Mouse (Mus musculus) megakaryocyte-erythroid progenitor cell, adult 5-6 weeks (primary cell): ENCODE data around the gene Olfr578. TPM values are rescaled to one million over a fixed set of nuclear protein-coding genes. Genes with fewer than 3 reads are reported as not detected.

ENCODE experiments used
- ATAC-seq: replicated peaks from 2 replicates; pipeline ENCODE4 v1.8.0; 2016; ENCODE audit warnings: mild to moderate bottlenecking, inconsistent platforms; ENCODE audit not compliant: severe bottlenecking, poor library complexity, low FRiP score, low TSS enrichment
- total RNA-seq, 2 experiments: library from RNA; stranded (forward) in 1 of 2; stranded (reverse) in 1 of 2; fragments of 200-1000, 215-1000 nt in 1 of 2; fragments of >200 nt in 1 of 2; fragmentation: Nextera tagmentation in 1 of 2; gene quantifications; 2 replicates each; pipeline ENCODE4 v1.2.3; 2014 to 2017

The Olfr578 gene
- total RNA-seq (2014; fragmentation: Nextera tagmentation) (not detected in 2 replicates), total RNA-seq (2017) (not detected in 2 replicates)

GRCm38 (mm10) chr7:102989224-102989623 lies at the start of gene Olfr578:
Gene Olfr578 (minus strand): TSS chr7:102989324.
- no peak for ATAC-seq

- no peak for ATAC-seq
Observed at GRCm38 (mm10) chr7:103037724-103038123, 48.6 kb upstream of the Olfr578 start, which contains the start of gene Olfr582. Gene Olfr582 (plus strand): TSS chr7:103038024.

GRCm38 (mm10) chr7:102975843-102976242 lies 13.3 kb downstream of the Olfr578 start, which contains the start of gene Olfr577:
Gene Olfr577 (minus strand): TSS chr7:102975943.
- ATAC-seq: no peak

GRCm38 (mm10) chr7:102974399-102974798 lies 14.7 kb downstream of the Olfr578 start:
- no peak for ATAC-seq

GRCm38 (mm10) chr7:102962360-102962759 lies 26.8 kb downstream of the Olfr578 start, which contains the start of gene Olfr576:
Gene Olfr576 (plus strand): TSS chr7:102962660.
- ATAC-seq: no peak

GRCm38 (mm10) chr7:102958593-102958992 lies 30.5 kb downstream of the Olfr578 start, which contains the start of gene Olfr575:
Gene Olfr575 (minus strand): TSS chr7:102958775.
- ATAC-seq: no peak

- ATAC-seq: no peak
Observed at GRCm38 (mm10) chr7:102958137-102958536, 31.0 kb downstream of the Olfr578 start.

GRCm38 (mm10) chr7:102950732-102951131 lies 38.4 kb downstream of the Olfr578 start:
- ATAC-seq: no peak

GRCm38 (mm10) chr7:102948167-102948566 lies 41.0 kb downstream of the Olfr578 start, which contains the start of gene Olfr574:
Gene Olfr574 (plus strand): TSS chr7:102948467.
- no peak for ATAC-seq

- ATAC-seq: no peak
Observed at GRCm38 (mm10) chr7:102943417-102943816, 45.7 kb downstream of the Olfr578 start.

GRCm38 (mm10) chr7:102942475-102942874 lies 46.6 kb downstream of the Olfr578 start, which contains the start of gene Olfr573-ps1:
Gene Olfr573-ps1 (minus strand): TSS chr7:102942575.
- no peak for ATAC-seq

Other genes with a start within 250 kb of the Olfr578 start
- not detected in 2 replicates for gene Olfr560, start 230.0 kb downstream of the Olfr578 start, total RNA-seq (2014; fragmentation: Nextera tagmentation)
- not detected in 2 replicates for gene Olfr560, start 230.0 kb downstream of the Olfr578 start, total RNA-seq (2017)
- gene Olfr78, start 229.9 kb downstream of the Olfr578 start, total RNA-seq (2014; fragmentation: Nextera tagmentation): not detected in 2 replicates
- not detected in 2 replicates for gene Olfr78, start 229.9 kb downstream of the Olfr578 start, total RNA-seq (2017)
- not detected in 2 replicates for gene Olfr561, start 218.1 kb downstream of the Olfr578 start, total RNA-seq (2014; fragmentation: Nextera tagmentation)
- gene Olfr561, start 218.1 kb downstream of the Olfr578 start, total RNA-seq (2017): not detected in 2 replicates
- not detected in 2 replicates for gene Olfr564, start 185.8 kb downstream of the Olfr578 start, total RNA-seq (2014; fragmentation: Nextera tagmentation)
- not detected in 2 replicates for gene Olfr564, start 185.8 kb downstream of the Olfr578 start, total RNA-seq (2017)
- not detected in 2 replicates for gene Olfr566, start 130.6 kb downstream of the Olfr578 start, total RNA-seq (2014; fragmentation: Nextera tagmentation)
- not detected in 2 replicates for gene Olfr566, start 130.6 kb downstream of the Olfr578 start, total RNA-seq (2017)
- not detected in 2 replicates for gene Olfr568, start 112.2 kb downstream of the Olfr578 start, total RNA-seq (2014; fragmentation: Nextera tagmentation)
- not detected in 2 replicates for gene Olfr568, start 112.2 kb downstream of the Olfr578 start, total RNA-seq (2017)
- not detected in 2 replicates for gene Olfr569, start 98.4 kb downstream of the Olfr578 start, total RNA-seq (2014; fragmentation: Nextera tagmentation)
- gene Olfr569, start 98.4 kb downstream of the Olfr578 start, total RNA-seq (2017): not detected in 2 replicates
- gene Olfr570, start 94.7 kb downstream of the Olfr578 start, total RNA-seq (2014; fragmentation: Nextera tagmentation): not detected in 2 replicates
- not detected in 2 replicates for gene Olfr570, start 94.7 kb downstream of the Olfr578 start, total RNA-seq (2017)
- not detected in 2 replicates for gene Olfr571, start 71.8 kb downstream of the Olfr578 start, total RNA-seq (2014; fragmentation: Nextera tagmentation)
- gene Olfr571, start 71.8 kb downstream of the Olfr578 start, total RNA-seq (2017): not detected in 2 replicates
- not detected in 2 replicates for gene Olfr572, start 64.9 kb downstream of the Olfr578 start, total RNA-seq (2014; fragmentation: Nextera tagmentation)
- gene Olfr572, start 64.9 kb downstream of the Olfr578 start, total RNA-seq (2017): not detected in 2 replicates
- gene Olfr573-ps1, start 46.7 kb downstream of the Olfr578 start, total RNA-seq (2014; fragmentation: Nextera tagmentation): not detected in 2 replicates
- not detected in 2 replicates for gene Olfr573-ps1, start 46.7 kb downstream of the Olfr578 start, total RNA-seq (2017)
- not detected in 2 replicates for gene Olfr574, start 40.9 kb downstream of the Olfr578 start, total RNA-seq (2014; fragmentation: Nextera tagmentation)
- gene Olfr574, start 40.9 kb downstream of the Olfr578 start, total RNA-seq (2017): not detected in 2 replicates
- not detected in 2 replicates for gene Olfr575, start 30.5 kb downstream of the Olfr578 start, total RNA-seq (2014; fragmentation: Nextera tagmentation)
- not detected in 2 replicates for gene Olfr575, start 30.5 kb downstream of the Olfr578 start, total RNA-seq (2017)
- not detected in 2 replicates for gene Olfr576, start 26.7 kb downstream of the Olfr578 start, total RNA-seq (2014; fragmentation: Nextera tagmentation)
- gene Olfr576, start 26.7 kb downstream of the Olfr578 start, total RNA-seq (2017): not detected in 2 replicates
- not detected in 2 replicates for gene Olfr577, start 13.4 kb downstream of the Olfr578 start, total RNA-seq (2014; fragmentation: Nextera tagmentation)
- gene Olfr577, start 13.4 kb downstream of the Olfr578 start, total RNA-seq (2017): not detected in 2 replicates
- not detected in 2 replicates for gene Olfr582, start 48.7 kb upstream of the Olfr578 start, total RNA-seq (2014; fragmentation: Nextera tagmentation)
- gene Olfr582, start 48.7 kb upstream of the Olfr578 start, total RNA-seq (2017): not detected in 2 replicates
- not detected in 2 replicates for gene Olfr583, start 62.0 kb upstream of the Olfr578 start, total RNA-seq (2014; fragmentation: Nextera tagmentation)
- not detected in 2 replicates for gene Olfr583, start 62.0 kb upstream of the Olfr578 start, total RNA-seq (2017)
- gene Olfr584, start 92.6 kb upstream of the Olfr578 start, total RNA-seq (2014; fragmentation: Nextera tagmentation): not detected in 2 replicates
- not detected in 2 replicates for gene Olfr584, start 92.6 kb upstream of the Olfr578 start, total RNA-seq (2017)
- gene Olfr585, start 108.4 kb upstream of the Olfr578 start, total RNA-seq (2014; fragmentation: Nextera tagmentation): not detected in 2 replicates
- not detected in 2 replicates for gene Olfr585, start 108.4 kb upstream of the Olfr578 start, total RNA-seq (2017)
- gene Olfr586, start 136.3 kb upstream of the Olfr578 start, total RNA-seq (2014; fragmentation: Nextera tagmentation): not detected in 2 replicates
- not detected in 2 replicates for gene Olfr586, start 136.3 kb upstream of the Olfr578 start, total RNA-seq (2017)
- gene Olfr588-ps1, start 151.6 kb upstream of the Olfr578 start, total RNA-seq (2014; fragmentation: Nextera tagmentation): not detected in 2 replicates
- gene Olfr588-ps1, start 151.6 kb upstream of the Olfr578 start, total RNA-seq (2017): not detected in 2 replicates
- gene Olfr589, start 167.0 kb upstream of the Olfr578 start, total RNA-seq (2014; fragmentation: Nextera tagmentation): not detected in 2 replicates
- gene Olfr589, start 167.0 kb upstream of the Olfr578 start, total RNA-seq (2017): not detected in 2 replicates
- gene Olfr591, start 189.0 kb upstream of the Olfr578 start, total RNA-seq (2014; fragmentation: Nextera tagmentation): not detected in 2 replicates
- gene Olfr591, start 189.0 kb upstream of the Olfr578 start, total RNA-seq (2017): not detected in 2 replicates
- not detected in 2 replicates for gene Olfr592, start 195.5 kb upstream of the Olfr578 start, total RNA-seq (2014; fragmentation: Nextera tagmentation)
- not detected in 2 replicates for gene Olfr592, start 195.5 kb upstream of the Olfr578 start, total RNA-seq (2017)
- not detected in 2 replicates for gene Olfr593, start 222.5 kb upstream of the Olfr578 start, total RNA-seq (2014; fragmentation: Nextera tagmentation)
- gene Olfr593, start 222.5 kb upstream of the Olfr578 start, total RNA-seq (2017): not detected in 2 replicates
- gene Olfr594, start 227.7 kb upstream of the Olfr578 start, total RNA-seq (2014; fragmentation: Nextera tagmentation): not detected in 2 replicates
- not detected in 2 replicates for gene Olfr594, start 227.7 kb upstream of the Olfr578 start, total RNA-seq (2017)